Mouse (Mus musculus) intestine, postnatal 0 days (tissue): ENCODE data around the gene Tor3a. TPM values are rescaled to one million over a fixed set of nuclear protein-coding genes. Genes with fewer than 3 reads are reported as not detected.

Experiments
- ATAC-seq: fragments of 200-750 bp; cut with Nextera tagmentation; 2 replicates; pipeline ENCODE4 v1.8.0; 2017; ENCODE audit warnings: mild to moderate bottlenecking, moderate TSS enrichment, moderate library complexity
- H3K27ac ChIP-seq: fragments of 300-500 bp; sonication (generic); 2 replicates; pipeline ENCODE4 v1.5.1; 2014; ENCODE audit warnings: mild to moderate bottlenecking, low read depth, low read length, moderate library complexity
- H3K27me3 ChIP-seq: fragments of 300-500 bp; sonication (generic); replicated peaks from 2 replicates; pipeline ENCODE4 v1.6.1; 2014; ENCODE audit warnings: low read length, mixed read lengths; ENCODE audit not compliant: control insufficient read depth, insufficient read depth
- H3K36me3 ChIP-seq: fragments of 300-500 bp; sonication (generic); 2 replicates; pipeline ENCODE4 v1.6.1; 2014; ENCODE audit warnings: mild to moderate bottlenecking, moderate library complexity; ENCODE audit not compliant: control insufficient read depth, insufficient read depth
- H3K4me1 ChIP-seq: fragments of 300-500 bp; sonication (generic); replicated peaks from 2 replicates; pipeline ENCODE4 v1.6.1; 2014; ENCODE audit warnings: antibody characterized with exemption, low read length, mixed read lengths; ENCODE audit not compliant: control insufficient read depth, insufficient read depth
- H3K4me2 ChIP-seq: fragments of 300-500 bp; sonication (generic); replicated peaks from 2 replicates; pipeline ENCODE4 v1.6.1; 2014; ENCODE audit warnings: low read depth, mild to moderate bottlenecking, moderate library complexity
- H3K4me3 ChIP-seq: fragments of 300-500 bp; sonication (generic); 2 replicates; pipeline ENCODE4 v1.5.1; 2014; ENCODE audit warnings: low read depth, low read length
- H3K9ac ChIP-seq: fragments of 300-500 bp; sonication (generic); 2 replicates; pipeline ENCODE4 v1.6.1; 2014; ENCODE audit warnings: mild to moderate bottlenecking, low read depth, low read length
- H3K9me3 ChIP-seq: fragments of 300-500 bp; sonication (generic); 2 replicates; pipeline ENCODE4 v1.6.1; 2016; ENCODE audit warnings: mixed run types; ENCODE audit not compliant: control insufficient read depth
- CTCF ChIP-seq: sonication (generic); IDR thresholded peaks from 2 replicates; pipeline ENCODE4 v1.5.1; 2016; ENCODE audit warnings: low read depth, mild to moderate bottlenecking, control low read depth, antibody characterized with exemption, moderate library complexity
- WGBS: fragments of 180-500 bp; shearing (Covaris S2); extraction: QIAGEN DNeasy Blood & Tissue Kit; methylation state at CpG from one replicate; pipeline ENCODE4 v1.1.7; 2014; 5-methylcytosine and 5-hydroxymethylcytosine counted together
- polyA plus RNA-seq: library from polyadenylated mRNA; unstranded; fragments of >200 nt; fragmentation: Nextera tagmentation; extraction: Ambion mirVana; gene quantifications from 2 replicates; pipeline ENCODE4 v1.2.1, GENCODE M21; 2015

The Tor3a gene
- polyA plus RNA-seq, 1 experiment from 2014 or later = 7.1 TPM

GRCm38 (mm10) chr1:156630965-156631364, 43.2 kb downstream of the Tor3a start:
- H3K4me2 ChIP-seq = no peak overlapping the region
- H3K27me3 ChIP-seq = no peaks in the 10 kb centered on the region
- H3K27ac ChIP-seq = no peak overlapping the region
- H3K9ac ChIP-seq = no peak overlapping the region
- H3K4me1 ChIP-seq = no peaks in the 10 kb centered on the region
- no peak overlapping the region for H3K4me3 ChIP-seq
- H3K9me3 ChIP-seq = no peaks in the 10 kb centered on the region
- peak; percentile 60 for TF ChIP-seq CTCF
- ATAC-seq = no peak
- H3K36me3 ChIP-seq = peaks cover 60% of the 10 kb centered on the region

- 93% methylated on average over 8 of the region's 8 CpGs for WGBS
- no peak overlapping the region for H3K27ac ChIP-seq
- peaks cover 56% of the 10 kb centered on the region for H3K36me3 ChIP-seq
Measured at GRCm38 (mm10) chr1:156629984-156630383, 44.2 kb downstream of the Tor3a start.

GRCm38 (mm10) chr1:156626729-156627128, 47.4 kb downstream of the Tor3a start:
- Histone ChIP-seq H3K36me3 (peaks cover 33% of the 10 kb centered on the region), H3K27ac (no peak overlapping the region), H3K4me2 (no peak overlapping the region), H3K9ac (no peak overlapping the region), H3K4me1 (no peaks in the 10 kb centered on the region), H3K27me3 (no peaks in the 10 kb centered on the region), H3K4me3 (no peak overlapping the region), H3K9me3 (no peaks in the 10 kb centered on the region)
- no peak for ATAC-seq
- WGBS = 78% methylated on average over 4 of the region's 4 CpGs
- TF ChIP-seq CTCF = peak; percentile 55

More at GRCm38 (mm10) chr1:156629984-156630383, 44.2 kb downstream of the Tor3a start:
- ATAC-seq = no peak
- Histone ChIP-seq H3K9ac (no peak overlapping the region), H3K27me3 (no peaks in the 10 kb centered on the region), H3K4me1 (no peaks in the 10 kb centered on the region), H3K4me2 (no peak overlapping the region), H3K4me3 (no peak overlapping the region), H3K9me3 (no peaks in the 10 kb centered on the region)
- no peak for TF ChIP-seq CTCF

GRCm38 (mm10) chr1:156624231-156624630, 49.9 kb downstream of the Tor3a start:
- Histone ChIP-seq H3K27ac (no peak overlapping the region), H3K9me3 (no peaks in the 10 kb centered on the region), H3K36me3 (peaks cover 10% of the 10 kb centered on the region), H3K4me1 (no peaks in the 10 kb centered on the region), H3K4me2 (no peak overlapping the region), H3K4me3 (no peak overlapping the region), H3K27me3 (no peaks in the 10 kb centered on the region), H3K9ac (no peak overlapping the region)
- ATAC-seq = no peak
- TF ChIP-seq CTCF = no peak
- WGBS = 37% methylated on average over 1 of the region's 1 CpGs

GRCm38 (mm10) chr1:156620951-156621350, 53.2 kb downstream of the Tor3a start:
- no peak for ATAC-seq
- no peak overlapping the region for H3K9ac ChIP-seq
- no peaks in the 10 kb centered on the region for H3K27me3 ChIP-seq
- H3K4me2 ChIP-seq = no peak overlapping the region
- no peak for TF ChIP-seq CTCF
- WGBS = 72% methylated on average over 3 of the region's 3 CpGs
- no peaks in the 10 kb centered on the region for H3K4me1 ChIP-seq
- no peaks in the 10 kb centered on the region for H3K9me3 ChIP-seq
- H3K27ac ChIP-seq = no peak overlapping the region
- H3K4me3 ChIP-seq = no peak overlapping the region
- peaks cover 6% of the 10 kb centered on the region; the same call in 1 of the 2 replicates for H3K36me3 ChIP-seq

- Histone ChIP-seq H3K36me3 (peaks cover 3% of the 10 kb centered on the region; the same call in 1 of the 2 replicates), H3K27ac (no peak overlapping the region)
- WGBS = 89% methylated on average over 4 of the region's 4 CpGs
Measured at GRCm38 (mm10) chr1:156620292-156620909, 53.8 kb downstream of the Tor3a start.

More at GRCm38 (mm10) chr1:156620292-156620909, 53.8 kb downstream of the Tor3a start:
- ATAC-seq = no peak
- no peaks in the 10 kb centered on the region for H3K9me3 ChIP-seq
- no peak overlapping the region for H3K4me2 ChIP-seq
- H3K4me3 ChIP-seq = no peak overlapping the region
- no peaks in the 10 kb centered on the region for H3K4me1 ChIP-seq
- H3K9ac ChIP-seq = no peak overlapping the region
- TF ChIP-seq CTCF = no peak
- H3K27me3 ChIP-seq = no peaks in the 10 kb centered on the region
